Mouse (Mus musculus) heart, adult 2 months (tissue): ENCODE measurements at regions not wholly inside any gene's neighbourhood (a gene's known extent, or its start where the extent isn't known, plus 50 kb on each side); places are given as distances from the start of the nearest gene placed in this dataset.

ENCODE experiments used
- CTCF ChIP-seq: fragments of 200-600 bp; IDR thresholded peaks from 2 replicates; pipeline ENCODE4 v1.8.1; 2022; ENCODE audit warnings: antibody characterized with exemption, mild to moderate bottlenecking, moderate library complexity
- EP300 ChIP-seq: fragments of 200-500 bp; IDR thresholded peaks from 2 replicates; pipeline ENCODE4 v1.6.1; 2011; ENCODE audit warnings: low read depth, low read length, control low read depth; ENCODE audit not compliant: insufficient read depth
- POLR2A ChIP-seq: fragments of 200-500 bp; IDR thresholded peaks from 2 replicates; pipeline ENCODE4 v1.6.1; 2011; ENCODE audit warnings: mild to moderate bottlenecking, low read depth, low read length, control low read depth; ENCODE audit not compliant: insufficient read depth

- no peak for TF ChIP-seq CTCF
- no peak for TF ChIP-seq POLR2A
- no peak for TF ChIP-seq EP300
Observed at GRCm38 (mm10) chr8:30502164-30502563, 2926.3 kb upstream of the 5930422O12Rik start.
